Mouse (Mus musculus): ENCODE measurements around the gene Erp29.

The Erp29 gene

GRCm38 (mm10) chr5:121386120-121386909, 66.0 kb downstream of the Erp29 start:
- DNase-seq = no peak

GRCm38 (mm10) chr5:121385461-121386119, 66.7 kb downstream of the Erp29 start, which contains the start of gene Trafd1:
Gene Trafd1, minus strand, starts transcription at chr5:121385632.
- peak; percentile 97 for DNase-seq

GRCm38 (mm10) chr5:121384757-121385460, 67.4 kb downstream of the Erp29 start:
- no peak for DNase-seq

GRCm38 (mm10) chr5:121383857-121384756, 68.2 kb downstream of the Erp29 start:
- no peak for DNase-seq

- no peak for DNase-seq
Observed at GRCm38 (mm10) chr5:121380692-121381091, 71.6 kb downstream of the Erp29 start.

GRCm38 (mm10) chr5:121378678-121379256, 73.5 kb downstream of the Erp29 start:
- no peak for DNase-seq
